Mouse (Mus musculus) hindlimb bud, embryonic 11.5 days (tissue): Measurements from ENCODE around the gene Tbx20.

ENCODE experiments used
- DNase-seq: peaks from one replicate; pipeline ENCODE4 v3.0.0-alpha.2; 2012; ENCODE audit warnings: low read depth, low spot score; ENCODE audit errors: extremely low spot score

Tbx20 gene

GRCm38 (mm10) chr9:24770149-24770940 lies 3.8 kb downstream of the Tbx20 start:
- no peak for DNase-seq

- no peak for DNase-seq
These were observed 4.5 kb downstream of the Tbx20 start for GRCm38 (mm10) chr9:24769611-24770010.

- no peak for DNase-seq
These were observed 7.0 kb downstream of the Tbx20 start for GRCm38 (mm10) chr9:24767056-24767455.

GRCm38 (mm10) chr9:24765572-24765971 lies 8.5 kb downstream of the Tbx20 start:
- DNase-seq = no peak

DNA sequence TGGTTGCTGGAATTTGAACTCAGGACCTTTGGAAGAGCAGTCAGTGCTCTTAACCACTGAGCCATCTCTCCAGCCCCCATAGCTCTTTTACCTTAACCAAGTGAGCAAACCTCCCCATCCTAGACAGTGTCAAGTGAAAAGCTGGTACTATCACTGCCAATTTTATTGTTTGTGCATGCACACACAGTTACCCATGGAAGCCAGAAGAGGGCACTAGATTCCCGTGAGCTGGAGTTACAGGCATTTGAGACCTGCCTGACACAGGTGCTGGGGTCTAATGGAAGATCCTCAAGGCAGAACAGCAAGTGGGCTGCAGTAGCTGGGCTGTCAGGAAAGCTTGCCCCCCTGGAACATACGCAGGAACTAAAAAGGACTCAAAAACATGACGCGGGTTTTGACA lies 13.6 kb downstream of the Tbx20 start:
- no peak for DNase-seq

GRCm38 (mm10) chr9:24744958-24745357 lies 29.1 kb downstream of the Tbx20 start:
- no peak for DNase-seq

- DNase-seq = no peak
These were observed 72.9 kb downstream of the Tbx20 start for GRCm38 (mm10) chr9:24701246-24701645.

DNA sequence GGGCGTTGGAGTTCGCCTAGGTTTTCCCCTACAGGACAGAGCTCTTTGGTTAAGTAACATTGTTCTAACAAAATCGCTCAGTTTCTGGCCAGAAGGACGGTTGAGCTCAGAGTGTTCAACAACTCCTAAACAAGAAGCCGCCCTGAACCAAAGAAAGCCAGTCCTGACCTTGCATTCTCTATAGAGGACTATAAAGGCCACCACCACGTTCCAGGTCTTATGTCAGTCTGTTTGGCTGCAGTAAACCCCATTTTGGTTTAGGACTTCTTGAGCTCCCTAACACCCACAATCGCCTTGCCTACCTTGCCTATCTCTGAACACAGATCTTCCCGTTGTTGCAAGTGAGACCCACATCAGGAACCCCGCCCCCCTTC lies 77.7 kb downstream of the Tbx20 start:
- no peak for DNase-seq

- DNase-seq = no peak
These were observed 78.3 kb downstream of the Tbx20 start, which contains the start of gene Dpy19l2 for GRCm38 (mm10) chr9:24695700-24696404. TSS of gene Dpy19l2 (minus strand) at chr9:24696293.
